Mouse (Mus musculus) stomach, postnatal 0 days (tissue): ENCODE measurements around the gene Hdac4. TPM values are rescaled to one million over a fixed set of nuclear protein-coding genes. Genes with fewer than 3 reads are reported as not detected.

Experiments
- ATAC-seq: fragments of 200-750 bp; cut with Nextera tagmentation; 2 replicates; pipeline ENCODE4 v1.8.0; 2017; ENCODE audit not compliant: low FRiP score, low TSS enrichment
- DNase-seq: peaks from one replicate; pipeline ENCODE4 v3.0.0-alpha.2; 2016; ENCODE audit warnings: low spot score
- H3K27ac ChIP-seq: fragments of 300-500 bp; sonication (generic); replicated peaks from 2 replicates; pipeline ENCODE4 v1.5.1; 2014; ENCODE audit warnings: mild to moderate bottlenecking, control low read depth
- H3K27me3 ChIP-seq: fragments of 300-500 bp; sonication (generic); 2 replicates; pipeline ENCODE4 v1.6.1; 2014; ENCODE audit warnings: low read length; ENCODE audit not compliant: control insufficient read depth, insufficient read depth
- H3K36me3 ChIP-seq: fragments of 300-500 bp; sonication (generic); 2 replicates; pipeline ENCODE4 v1.6.1; 2014; ENCODE audit warnings: low read length, mixed read lengths; ENCODE audit not compliant: control insufficient read depth, insufficient read depth
- H3K4me1 ChIP-seq: fragments of 300-500 bp; sonication (generic); replicated peaks from 2 replicates; pipeline ENCODE4 v1.6.1; 2014; ENCODE audit warnings: antibody characterized with exemption; ENCODE audit not compliant: control insufficient read depth, insufficient read depth
- H3K4me2 ChIP-seq: fragments of 300-500 bp; sonication (generic); replicated peaks from 2 replicates; pipeline ENCODE4 v1.6.1; 2014; ENCODE audit warnings: low read depth, mild to moderate bottlenecking, control low read depth, moderate library complexity
- H3K4me3 ChIP-seq: fragments of 300-500 bp; sonication (generic); 2 replicates; pipeline ENCODE4 v1.5.1; 2014; ENCODE audit warnings: low read depth, low read length, control low read depth
- H3K9ac ChIP-seq: fragments of 300-500 bp; sonication (generic); 2 replicates; pipeline ENCODE4 v1.6.1; 2014; ENCODE audit warnings: mild to moderate bottlenecking, low read length, control low read depth, mixed read lengths
- H3K9me3 ChIP-seq: fragments of 300-500 bp; sonication (generic); 2 replicates; pipeline ENCODE4 v1.6.1; 2016; ENCODE audit warnings: low read length; ENCODE audit not compliant: control insufficient read depth
- CTCF ChIP-seq: IDR thresholded peaks from 2 replicates; pipeline ENCODE4 v1.5.1; 2016; ENCODE audit warnings: antibody characterized with exemption, low read depth, mild to moderate bottlenecking, moderate library complexity
- EP300 ChIP-seq: optimal IDR thresholded peaks from 2 replicates; pipeline ENCODE3; 2016; ENCODE audit warnings: antibody characterized with exemption
- WGBS: fragments of 180-500 bp; shearing (Covaris S2); extraction: QIAGEN DNeasy Blood & Tissue Kit; methylation state at CpG from one replicate; pipeline ENCODE4 v1.1.7; 2014; 5-methylcytosine and 5-hydroxymethylcytosine counted together
- polyA plus RNA-seq: library from polyadenylated mRNA; unstranded; fragments of >200 nt; fragmentation: Nextera tagmentation; extraction: Ambion mirVana; gene quantifications from 2 replicates; pipeline ENCODE4 v1.2.1, GENCODE M21; 2015

Hdac4 gene
- polyA plus RNA-seq, 1 experiment from 2014 or later, result 10.9 TPM

DNA sequence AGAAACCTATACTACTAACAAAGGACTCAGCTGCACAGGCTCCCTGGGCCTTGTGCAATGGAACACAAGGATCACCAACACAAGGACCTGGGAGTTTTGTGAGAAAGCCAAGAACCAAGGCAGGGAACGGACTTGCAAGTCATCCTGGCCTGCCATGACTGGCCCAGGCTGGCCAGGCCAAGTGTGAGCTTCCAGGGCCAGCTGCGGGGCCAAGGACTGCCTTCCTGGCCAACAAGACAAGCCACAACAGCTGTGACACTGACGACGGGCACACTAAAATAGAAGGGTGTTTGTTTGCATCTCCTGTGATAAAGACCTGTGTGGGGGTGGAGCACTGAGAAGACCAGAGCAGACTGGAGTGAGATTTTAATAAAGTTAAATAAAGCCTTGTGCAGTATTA, 96.0 kb downstream of the Hdac4 start:
- TF ChIP-seq EP300 (no peak), CTCF (no peak)
- WGBS, result 50% methylated on average over 4 of the region's 4 CpGs
- no peak overlapping the region for H3K4me2 ChIP-seq

DNA sequence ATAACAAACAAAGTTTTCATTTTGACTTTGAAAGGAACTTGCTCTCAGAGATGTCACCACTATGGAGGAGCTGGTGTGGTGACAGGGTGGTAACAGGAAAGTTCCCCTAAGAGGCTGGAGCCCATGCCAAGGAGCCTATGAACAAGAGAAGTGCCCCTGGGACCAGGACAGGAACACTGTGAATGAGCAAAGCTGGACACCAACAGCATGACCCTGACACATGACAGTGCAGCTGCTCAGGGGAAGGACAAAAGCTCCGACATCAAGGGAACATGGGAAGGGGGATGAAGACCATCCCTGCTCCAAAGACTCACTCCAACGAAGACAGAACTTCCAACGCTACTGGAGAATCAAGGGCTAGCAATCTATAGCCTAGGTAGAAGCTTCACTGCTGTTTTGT, 97.0 kb downstream of the Hdac4 start:
- WGBS, result 76% methylated on average over 3 of the region's 3 CpGs
- ATAC-seq, result no peak

More for the DNA sequence above, 96.0 kb downstream of the Hdac4 start:
- H3K9ac ChIP-seq, result no peak overlapping the region
- H3K4me3 ChIP-seq, result no peak overlapping the region
- DNase-seq, result no peak
- H3K9me3 ChIP-seq, result no peaks in the 10 kb centered on the region
- H3K4me1 ChIP-seq, result 0 out of 2 replicates have a peak, but pooled peaks cover 5% of the 10 kb centered on the region
- no peak overlapping the region for H3K27ac ChIP-seq
- H3K27me3 ChIP-seq, result no peaks in the 10 kb centered on the region
- ATAC-seq, result no peak
- H3K36me3 ChIP-seq, result no peaks in the 10 kb centered on the region

DNA sequence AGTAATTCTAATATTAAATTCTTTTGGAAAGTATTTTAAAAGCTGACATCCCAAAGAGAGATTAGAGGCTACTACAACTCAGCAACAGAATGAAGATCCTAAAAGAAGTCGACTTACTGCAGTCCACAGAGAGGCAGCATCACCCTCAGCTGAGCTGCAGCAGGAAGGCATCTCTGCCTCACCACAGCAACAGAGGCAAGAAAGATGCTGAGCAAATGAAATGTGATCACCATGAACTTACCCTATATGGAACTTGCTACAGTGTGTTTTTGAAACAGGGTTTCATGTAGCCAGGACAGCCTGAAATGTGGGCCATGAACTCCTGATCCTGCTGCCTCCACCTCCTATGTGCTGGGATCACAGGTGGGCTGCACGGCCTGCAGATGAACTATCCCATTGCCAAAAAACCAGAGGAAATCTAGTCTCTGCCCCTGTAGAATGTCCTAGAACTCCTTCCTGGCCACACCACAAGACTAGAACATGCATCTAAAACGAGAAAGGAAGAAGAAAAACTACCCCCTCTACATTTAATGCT, 98.4 kb downstream of the Hdac4 start:
- no peak for DNase-seq
- Histone ChIP-seq H3K4me2 (no peak overlapping the region), H3K4me1 (0 out of 2 replicates have a peak, but pooled peaks cover 2% of the 10 kb centered on the region), H3K36me3 (no peaks in the 10 kb centered on the region), H3K27me3 (no peaks in the 10 kb centered on the region), H3K27ac (no peak overlapping the region), H3K9ac (no peak overlapping the region), H3K4me3 (no peak overlapping the region), H3K9me3 (no peaks in the 10 kb centered on the region)
- 72% methylated on average over 3 of the region's 3 CpGs for WGBS
- TF ChIP-seq CTCF (no peak), EP300 (no peak)
- no peak for ATAC-seq

More for the DNA sequence above, 97.0 kb downstream of the Hdac4 start:
- Histone ChIP-seq H3K27me3 (no peaks in the 10 kb centered on the region), H3K9ac (no peak overlapping the region), H3K27ac (no peak overlapping the region), H3K36me3 (no peaks in the 10 kb centered on the region), H3K4me3 (no peak overlapping the region), H3K4me2 (no peak overlapping the region), H3K9me3 (no peaks in the 10 kb centered on the region), H3K4me1 (0 out of 2 replicates have a peak, but pooled peaks cover 5% of the 10 kb centered on the region)
- DNase-seq, result no peak
- TF ChIP-seq CTCF, result no peak
- no peak for TF ChIP-seq EP300

DNA sequence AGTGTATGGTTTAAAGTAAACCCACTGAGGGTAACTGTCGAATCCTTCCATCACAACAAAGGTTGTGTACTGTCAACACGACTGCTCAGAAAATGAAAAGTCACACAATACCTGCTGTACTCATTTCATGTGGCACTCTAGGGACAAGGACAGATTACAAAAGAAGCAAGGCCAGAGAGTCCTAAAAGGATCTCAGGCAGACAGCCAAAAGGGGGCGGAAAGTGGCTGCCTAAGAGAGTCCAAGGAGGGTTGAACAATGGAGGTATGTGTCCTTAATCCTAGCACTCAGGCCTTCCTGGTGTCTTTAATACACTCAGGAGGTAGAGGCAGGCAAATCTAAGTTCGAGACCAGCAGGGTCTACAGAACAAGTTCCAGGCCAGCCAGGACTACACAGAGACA, 103.2 kb downstream of the Hdac4 start:
- H3K4me1 ChIP-seq, result no peaks in the 10 kb centered on the region
- no peak overlapping the region for H3K27ac ChIP-seq
- no peak for DNase-seq
- H3K27me3 ChIP-seq, result no peaks in the 10 kb centered on the region
- no peaks in the 10 kb centered on the region for H3K36me3 ChIP-seq
- no peak for ATAC-seq
- no peaks in the 10 kb centered on the region for H3K9me3 ChIP-seq
- H3K4me2 ChIP-seq, result no peak overlapping the region
- 90% methylated on average over 4 of the region's 4 CpGs for WGBS
- no peak for TF ChIP-seq CTCF
- no peak for TF ChIP-seq EP300
- H3K4me3 ChIP-seq, result no peak overlapping the region
- H3K9ac ChIP-seq, result no peak overlapping the region

DNA sequence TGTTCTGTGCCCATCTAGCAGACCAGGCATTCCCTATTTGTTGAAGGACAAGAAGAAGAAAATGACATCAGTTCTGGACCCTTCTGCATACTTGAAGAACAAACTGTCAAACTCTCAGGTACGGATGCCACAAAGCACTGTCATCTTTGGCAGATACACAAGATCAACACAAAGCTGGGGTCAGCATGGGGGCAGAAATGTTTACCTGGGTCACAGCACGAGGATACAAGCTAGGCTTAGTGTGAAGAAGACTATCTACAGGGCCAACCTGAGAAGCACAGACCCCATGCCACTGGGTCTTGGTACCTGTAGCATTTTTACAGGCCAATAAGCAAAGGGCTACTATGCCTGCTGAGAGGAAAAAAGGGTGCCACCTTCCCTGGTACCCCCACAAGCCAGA, 107.7 kb downstream of the Hdac4 start:
- TF ChIP-seq EP300, result no peak
- no peak for TF ChIP-seq CTCF
- Histone ChIP-seq H3K9me3 (no peaks in the 10 kb centered on the region), H3K36me3 (no peaks in the 10 kb centered on the region), H3K9ac (no peak overlapping the region), H3K27me3 (no peaks in the 10 kb centered on the region), H3K27ac (no peak overlapping the region), H3K4me2 (no peak overlapping the region), H3K4me3 (no peak overlapping the region), H3K4me1 (no peaks in the 10 kb centered on the region)
- ATAC-seq (no peak), DNase-seq (no peak)
- 43% methylated on average over 2 of the region's 2 CpGs for WGBS

DNA sequence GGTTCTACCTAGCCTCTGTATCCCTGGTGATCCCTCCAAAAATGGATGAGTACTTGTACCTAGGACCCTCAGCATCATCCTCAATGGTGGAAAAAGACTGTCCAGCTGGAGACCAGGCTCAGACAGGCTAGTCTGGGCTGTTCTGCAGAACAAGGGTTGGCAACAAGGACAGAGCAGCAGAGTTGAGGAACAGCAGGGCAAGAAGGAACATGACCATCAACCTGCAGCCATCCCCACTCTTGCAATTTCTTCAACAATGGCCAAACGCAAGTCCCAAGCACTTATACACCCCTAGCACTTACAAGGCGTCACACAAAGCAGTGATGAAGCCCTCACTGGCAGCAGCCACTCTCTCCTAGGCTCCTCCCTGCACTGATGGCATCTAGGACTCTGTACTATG, 108.2 kb downstream of the Hdac4 start:
- H3K27me3 ChIP-seq, result no peaks in the 10 kb centered on the region
- no peak overlapping the region for H3K9ac ChIP-seq
- H3K27ac ChIP-seq, result no peak overlapping the region
- H3K4me1 ChIP-seq, result no peaks in the 10 kb centered on the region
- no peak for DNase-seq
- no peak overlapping the region for H3K4me2 ChIP-seq
- H3K9me3 ChIP-seq, result no peaks in the 10 kb centered on the region
- ATAC-seq, result no peak
- WGBS, result 71% methylated on average over 2 of the region's 2 CpGs
- no peak overlapping the region for H3K4me3 ChIP-seq
- no peaks in the 10 kb centered on the region for H3K36me3 ChIP-seq
- TF ChIP-seq CTCF, result no peak
- no peak for TF ChIP-seq EP300
